Mouse (Mus musculus): ENCODE data around the gene Gm10061. TPM values are rescaled to one million over a fixed set of nuclear protein-coding genes. Genes with fewer than 3 reads are reported as not detected.
"Not testable (repeated sequence)": the region's sequence is repeated elsewhere in the genome, so short reads cannot be mapped to it uniquely, and the experiment has no call there.

Gm10061 gene
- total RNA-seq (2014; rRNA removed) (not detected in 2 replicates), polyA plus RNA-seq (2015; fragmentation: Nextera tagmentation; extraction: Ambion mirVana) (not detected in 2 replicates)

DNA sequence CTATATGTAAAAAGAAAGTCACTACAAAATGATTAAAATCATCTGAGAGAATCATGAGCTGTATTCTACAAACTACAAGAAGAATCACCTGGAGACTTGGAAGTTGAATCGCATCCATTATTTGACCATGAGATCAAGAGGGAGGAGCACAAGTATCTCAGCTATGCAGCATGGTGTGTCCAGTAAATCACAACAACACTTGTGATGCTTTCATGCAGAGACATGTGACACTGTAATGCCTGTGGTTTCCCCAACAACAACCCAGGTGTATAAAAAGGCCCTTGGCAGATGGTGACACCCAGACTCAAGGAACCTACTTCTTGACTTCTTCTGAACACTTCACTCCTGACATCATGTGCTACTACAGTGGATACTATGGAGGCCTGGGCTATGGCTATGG, at the start of gene Gm10061:
Gene Gm10061 (plus strand): TSS at position 301 of the 400 bp plus-strand sequence.
- WGBS, result 97% methylated on average over 1 of the region's 1 CpGs

GRCm38 (mm10) chr16:89140551-89140950, 10.3 kb upstream of the Gm10061 start, which contains the start of gene Gm6358:
Gene Gm6358 (plus strand): TSS chr16:89140851.
- H3K4me1 ChIP-seq (ENCODE audit: insufficient read depth, low read length), result no peaks in the 10 kb centered on the region
- no peak within 1 kb of the TSS for H3K4me3 ChIP-seq (ENCODE audit: low read depth, low read length)
- 89% methylated on average over 1 of the region's 1 CpGs for WGBS
- DNase-seq (ENCODE audit: low spot score), result no peak
- ATAC-seq (ENCODE audit: low FRiP score), result no peak
- no peaks in the 10 kb centered on the region for H3K27me3 ChIP-seq (ENCODE audit: insufficient read depth, low read length)
- H3K9me3 ChIP-seq (ENCODE audit: low read length), result no peaks in the 10 kb centered on the region
- TF ChIP-seq CTCF (IDR thresholded peaks at IDR 0.05), result no peak
- no peaks in the 10 kb centered on the region for H3K36me3 ChIP-seq (ENCODE audit: insufficient read depth, low read length)
- H3K27ac ChIP-seq (ENCODE audit: low read depth, low read length), result no peak within 1 kb of the TSS
- H3K4me2 ChIP-seq (ENCODE audit: low read depth, low read length, poor library complexity, severe bottlenecking), result no peak within 1 kb of the TSS
- no peak within 1 kb of the TSS for H3K9ac ChIP-seq (replicated peaks; ENCODE audit: low read length, poor library complexity, severe bottlenecking)

More for the DNA sequence above, at the start of gene Gm10061:
- ATAC-seq (ENCODE audit: low FRiP score), result no peak
- Histone ChIP-seq H3K27ac (ENCODE audit: low read depth, low read length) (no peak within 1 kb of the TSS), H3K9me3 (ENCODE audit: low read length) (0 out of 2 replicates have a peak, but pooled peaks cover 5% of the 10 kb centered on the region), H3K4me3 (ENCODE audit: low read depth, low read length) (no peak within 1 kb of the TSS), H3K27me3 (ENCODE audit: insufficient read depth, low read length) (no peaks in the 10 kb centered on the region), H3K36me3 (ENCODE audit: insufficient read depth, low read length) (no peaks in the 10 kb centered on the region), H3K9ac (replicated peaks; ENCODE audit: low read length, poor library complexity, severe bottlenecking) (no peak within 1 kb of the TSS), H3K4me1 (ENCODE audit: insufficient read depth, low read length) (no peaks in the 10 kb centered on the region), H3K4me2 (ENCODE audit: low read depth, low read length, poor library complexity, severe bottlenecking) (no peak within 1 kb of the TSS)
- DNase-seq (ENCODE audit: low spot score), result no peak
- TF ChIP-seq CTCF (IDR thresholded peaks at IDR 0.05), result no peak

DNA sequence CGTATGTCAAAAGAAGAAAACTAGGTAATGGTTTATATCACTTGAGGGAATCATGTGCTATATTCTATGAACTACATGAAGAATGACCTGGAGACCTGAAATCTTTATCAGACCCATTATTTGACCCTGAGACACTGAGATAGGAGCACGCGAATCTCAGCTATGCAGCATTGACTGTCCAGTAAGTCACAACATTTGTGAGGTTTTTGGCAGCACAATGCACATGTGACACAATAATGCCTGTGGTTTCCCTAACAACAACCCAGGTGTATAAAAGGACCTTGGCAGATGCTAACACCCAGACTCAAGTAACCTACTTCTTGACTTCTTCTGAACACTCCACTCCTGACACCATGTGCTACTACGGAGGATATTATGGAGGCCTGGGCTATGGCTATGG, 6.8 kb downstream of the Gm10061 start, which contains the start of gene Gm9789:
Gene Gm9789 (plus strand): TSS at position 301 of the 400 bp plus-strand sequence.
- TF ChIP-seq CTCF (IDR thresholded peaks at IDR 0.05), result no peak
- Histone ChIP-seq H3K4me2 (ENCODE audit: low read depth, low read length, poor library complexity, severe bottlenecking) (no peak within 1 kb of the TSS), H3K27me3 (ENCODE audit: insufficient read depth, low read length) (no peaks in the 10 kb centered on the region), H3K4me1 (ENCODE audit: insufficient read depth, low read length) (no peaks in the 10 kb centered on the region), H3K9me3 (ENCODE audit: low read length) (no peaks in the 10 kb centered on the region), H3K36me3 (ENCODE audit: insufficient read depth, low read length) (no peaks in the 10 kb centered on the region), H3K9ac (replicated peaks; ENCODE audit: low read length, poor library complexity, severe bottlenecking) (no peak within 1 kb of the TSS), H3K27ac (ENCODE audit: low read depth, low read length) (no peak within 1 kb of the TSS), H3K4me3 (ENCODE audit: low read depth, low read length) (no peak within 1 kb of the TSS)
- 91% methylated on average over 4 of the region's 4 CpGs for WGBS
- ATAC-seq (ENCODE audit: low FRiP score) (no peak), DNase-seq (ENCODE audit: low spot score) (no peak)

DNA sequence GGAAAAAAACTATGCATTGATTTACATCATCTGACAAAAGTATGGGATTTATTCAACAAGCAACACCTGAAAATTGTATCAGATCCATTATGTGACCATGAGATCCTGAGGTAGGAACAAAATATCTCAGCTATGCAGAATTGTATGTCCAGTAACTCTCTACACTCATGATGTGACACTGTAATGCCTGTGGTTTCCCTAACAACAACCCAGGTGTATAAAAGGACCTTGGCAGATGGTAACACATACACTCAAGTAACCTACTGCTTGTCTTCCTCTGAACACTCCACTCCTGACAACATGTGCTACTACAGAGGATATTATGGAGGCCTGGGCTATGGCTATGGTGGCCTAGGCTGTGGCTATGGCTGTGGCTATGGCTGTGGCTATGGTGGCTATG, 18.3 kb downstream of the Gm10061 start, which contains the start of gene Gm7735:
Gene Gm7735 (plus strand): TSS at position 301 of the 400 bp plus-strand sequence.
- not testable (repeated sequence) for H3K4me3 ChIP-seq (ENCODE audit: low read depth, low read length); H3K36me3 ChIP-seq (ENCODE audit: insufficient read depth, low read length); H3K4me1 ChIP-seq (ENCODE audit: insufficient read depth, low read length); H3K27ac ChIP-seq (ENCODE audit: low read depth, low read length); ATAC-seq (ENCODE audit: low FRiP score); H3K4me2 ChIP-seq (ENCODE audit: low read depth, low read length, poor library complexity, severe bottlenecking); H3K9me3 ChIP-seq (ENCODE audit: low read length); H3K9ac ChIP-seq (replicated peaks; ENCODE audit: low read length, poor library complexity, severe bottlenecking); DNase-seq (ENCODE audit: low spot score); H3K27me3 ChIP-seq (ENCODE audit: insufficient read depth, low read length)

DNA sequence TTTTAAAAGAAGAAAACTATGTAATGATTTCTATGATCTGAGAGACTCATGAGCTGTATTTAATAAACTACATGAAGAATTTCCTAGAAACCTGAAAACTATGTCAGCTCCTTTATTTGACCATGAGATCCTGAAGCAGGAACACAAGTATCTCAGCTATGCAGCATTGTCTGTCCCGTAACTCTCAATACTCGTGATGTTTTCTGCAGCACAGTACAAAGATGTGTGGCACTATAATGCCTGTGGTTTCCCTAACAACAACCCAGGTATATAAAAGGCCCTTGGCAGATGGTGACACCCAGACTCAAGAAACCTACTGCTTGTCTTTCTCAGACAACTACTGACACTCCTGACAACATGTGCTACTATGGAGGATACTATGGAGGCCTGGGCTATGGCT, 23.5 kb downstream of the Gm10061 start, which contains the start of gene 1110057P08Rik:
Gene 1110057P08Rik (plus strand): TSS at position 301 of the 400 bp plus-strand sequence.
- no peak within 1 kb of the TSS for H3K27ac ChIP-seq (ENCODE audit: low read depth, low read length)
- no peaks in the 10 kb centered on the region for H3K9me3 ChIP-seq (ENCODE audit: low read length)
- H3K27me3 ChIP-seq (ENCODE audit: insufficient read depth, low read length), result no peaks in the 10 kb centered on the region
- ATAC-seq (ENCODE audit: low FRiP score), result no peak
- H3K4me1 ChIP-seq (ENCODE audit: insufficient read depth, low read length), result no peaks in the 10 kb centered on the region
- no peak within 1 kb of the TSS for H3K4me3 ChIP-seq (ENCODE audit: low read depth, low read length)
- WGBS, result 80% methylated on average over 2 of the region's 2 CpGs
- no peak within 1 kb of the TSS for H3K4me2 ChIP-seq (ENCODE audit: low read depth, low read length, poor library complexity, severe bottlenecking)
- DNase-seq (ENCODE audit: low spot score), result no peak
- no peaks in the 10 kb centered on the region for H3K36me3 ChIP-seq (ENCODE audit: insufficient read depth, low read length)
- no peak within 1 kb of the TSS for H3K9ac ChIP-seq (replicated peaks; ENCODE audit: low read length, poor library complexity, severe bottlenecking)
- no peak for TF ChIP-seq CTCF (IDR thresholded peaks at IDR 0.05)

DNA sequence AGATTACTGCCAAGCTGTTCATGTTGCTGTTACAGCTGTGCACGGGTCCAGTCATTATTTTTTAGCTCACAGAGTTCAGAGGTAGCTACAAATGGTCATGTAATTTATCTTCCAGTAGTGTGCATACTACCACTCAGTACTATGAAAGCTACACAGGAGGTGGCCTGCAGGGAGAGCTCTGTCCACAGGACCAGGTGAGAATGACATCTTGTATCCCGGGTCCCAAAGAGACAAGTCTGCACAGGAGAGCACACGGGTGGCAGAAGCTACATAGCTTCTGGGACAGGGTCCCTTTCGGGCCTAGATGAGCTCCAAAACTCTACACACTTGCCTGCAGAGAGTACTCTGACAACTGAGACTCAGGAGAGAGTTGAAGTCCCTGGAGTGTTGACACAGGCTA, 37.7 kb downstream of the Gm10061 start:
- Histone ChIP-seq H3K9ac (replicated peaks; ENCODE audit: low read length, poor library complexity, severe bottlenecking) (no peak overlapping the region), H3K4me2 (ENCODE audit: low read depth, low read length, poor library complexity, severe bottlenecking) (no peak overlapping the region), H3K4me1 (ENCODE audit: insufficient read depth, low read length) (no peaks in the 10 kb centered on the region), H3K27ac (ENCODE audit: low read depth, low read length) (no peak overlapping the region), H3K36me3 (ENCODE audit: insufficient read depth, low read length) (no peaks in the 10 kb centered on the region), H3K9me3 (ENCODE audit: low read length) (no peaks in the 10 kb centered on the region), H3K4me3 (ENCODE audit: low read depth, low read length) (no peak overlapping the region), H3K27me3 (ENCODE audit: insufficient read depth, low read length) (no peaks in the 10 kb centered on the region)
- 84% methylated on average over 4 of the region's 4 CpGs for WGBS
- DNase-seq (ENCODE audit: low spot score), result no peak
- no peak for TF ChIP-seq CTCF (IDR thresholded peaks at IDR 0.05)
- ATAC-seq (ENCODE audit: low FRiP score), result no peak

Other genes with a start within 250 kb of the Gm10061 start
- not detected in 2 replicates for gene Krtap19-9b, start 218.8 kb upstream of the Gm10061 start, total RNA-seq (2014; rRNA removed)
- gene Krtap19-9b, start 218.8 kb upstream of the Gm10061 start, polyA plus RNA-seq (2015; fragmentation: Nextera tagmentation; extraction: Ambion mirVana), result not detected in 2 replicates
- not detected in 2 replicates for gene Krtap16-3, start 188.2 kb upstream of the Gm10061 start, total RNA-seq (2014; rRNA removed)
- gene Krtap16-3, start 188.2 kb upstream of the Gm10061 start, polyA plus RNA-seq (2015; fragmentation: Nextera tagmentation; extraction: Ambion mirVana), result not detected in 2 replicates
- gene Krtap22-2, start 140.3 kb upstream of the Gm10061 start, total RNA-seq (2014; rRNA removed), result not detected in 2 replicates
- gene Krtap22-2, start 140.3 kb upstream of the Gm10061 start, polyA plus RNA-seq (2015; fragmentation: Nextera tagmentation; extraction: Ambion mirVana), result not detected in 2 replicates
- not detected in 2 replicates for gene Gm10229, start 135.8 kb upstream of the Gm10061 start, total RNA-seq (2014; rRNA removed)
- not detected in 2 replicates for gene Gm10229, start 135.8 kb upstream of the Gm10061 start, polyA plus RNA-seq (2015; fragmentation: Nextera tagmentation; extraction: Ambion mirVana)
- gene Krtap6-1, start 119.4 kb upstream of the Gm10061 start, total RNA-seq (2014; rRNA removed), result not detected in 2 replicates
- gene Krtap6-1, start 119.4 kb upstream of the Gm10061 start, polyA plus RNA-seq (2015; fragmentation: Nextera tagmentation; extraction: Ambion mirVana), result not detected in 2 replicates
- not detected in 2 replicates for gene Gm10228, start 109.6 kb upstream of the Gm10061 start, total RNA-seq (2014; rRNA removed)
- not detected in 2 replicates for gene Gm10228, start 109.6 kb upstream of the Gm10061 start, polyA plus RNA-seq (2015; fragmentation: Nextera tagmentation; extraction: Ambion mirVana)
- gene Krtap6-5, start 103.2 kb upstream of the Gm10061 start, total RNA-seq (2014; rRNA removed), result not detected in 2 replicates
- gene Krtap6-5, start 103.2 kb upstream of the Gm10061 start, polyA plus RNA-seq (2015; fragmentation: Nextera tagmentation; extraction: Ambion mirVana), result not detected in 2 replicates
- not detected in 2 replicates for gene 1110025L11Rik, start 87.1 kb upstream of the Gm10061 start, total RNA-seq (2014; rRNA removed)
- gene 1110025L11Rik, start 87.1 kb upstream of the Gm10061 start, polyA plus RNA-seq (2015; fragmentation: Nextera tagmentation; extraction: Ambion mirVana), result not detected in 2 replicates
- gene Krtap6-3, start 67.1 kb upstream of the Gm10061 start, total RNA-seq (2014; rRNA removed), result not detected in 2 replicates
- gene Krtap6-3, start 67.1 kb upstream of the Gm10061 start, polyA plus RNA-seq (2015; fragmentation: Nextera tagmentation; extraction: Ambion mirVana), result not detected in 2 replicates
- gene Gm6358, start 10.2 kb upstream of the Gm10061 start, total RNA-seq (2014; rRNA removed), result not detected in 2 replicates
- gene Gm6358, start 10.2 kb upstream of the Gm10061 start, polyA plus RNA-seq (2015; fragmentation: Nextera tagmentation; extraction: Ambion mirVana), result not detected in 2 replicates
- gene Gm9789, start 6.9 kb downstream of the Gm10061 start, total RNA-seq (2014; rRNA removed), result not detected in 2 replicates
- gene Gm9789, start 6.9 kb downstream of the Gm10061 start, polyA plus RNA-seq (2015; fragmentation: Nextera tagmentation; extraction: Ambion mirVana), result not detected in 2 replicates
- gene Gm7735, start 18.4 kb downstream of the Gm10061 start, total RNA-seq (2014; rRNA removed), result not detected in 2 replicates
- gene Gm7735, start 18.4 kb downstream of the Gm10061 start, polyA plus RNA-seq (2015; fragmentation: Nextera tagmentation; extraction: Ambion mirVana), result not detected in 2 replicates
- not detected in 2 replicates for gene 1110057P08Rik, start 23.6 kb downstream of the Gm10061 start, total RNA-seq (2014; rRNA removed)
- not detected in 2 replicates for gene 1110057P08Rik, start 23.6 kb downstream of the Gm10061 start, polyA plus RNA-seq (2015; fragmentation: Nextera tagmentation; extraction: Ambion mirVana)
- gene Krtap20-2, start 54.8 kb downstream of the Gm10061 start, total RNA-seq (2014; rRNA removed), result not detected in 2 replicates
- not detected in 2 replicates for gene Krtap20-2, start 54.8 kb downstream of the Gm10061 start, polyA plus RNA-seq (2015; fragmentation: Nextera tagmentation; extraction: Ambion mirVana)